Mouse (Mus musculus) heart, postnatal 36 days (tissue): ENCODE results near the gene Trmt6. TPM values are rescaled to one million over a fixed set of nuclear protein-coding genes. Genes with fewer than 3 reads are reported as not detected.

Experiments used
- DNase-seq, 2 experiments: peaks; one replicate each; pipeline ENCODE4 v3.0.0; 2021 to 2022
- intact Hi-C: fragments of 180-260 bp; cut with DNase I; formaldehyde crosslinking; loops from one replicate; pipeline ENCODE4 v1.15.1; 2025
- total RNA-seq, 2 experiments: library from RNA; stranded (reverse); gene quantifications; 2 replicates each; pipeline ENCODE4 v1.2.3; 2021

Gene Trmt6
- 1 to 10 TPM; 6.9 to 7.0 TPM for total RNA-seq

GRCm38 (mm10) chr2:132815608-132816314 lies at the start of gene Trmt6, which contains the start of gene Mcm8:
TSS of gene Trmt6 (minus strand) at chr2:132816055.
TSS of gene Mcm8 (plus strand) at chr2:132816141.
- intact Hi-C loops: loop anchor here (1.0 to 2.0 kb wide), 2 partner anchors 31 to 129 kb away; partner anchors contain the start of genes Crls1 and Shld1

GRCm38 (mm10) chr2:132863325-132863724 lies 47.5 kb upstream of the Trmt6 start:
- intact Hi-C loops: no loop called here
- DNase-seq: no peak

More at GRCm38 (mm10) chr2:132815608-132816314, at the start of gene Trmt6, which contains the start of gene Mcm8:
- DNase-seq: peak; percentile 85 to 87

- DNase-seq: no peak
- intact Hi-C loops: no loop called here
These were observed 45.6 kb upstream of the Trmt6 start for GRCm38 (mm10) chr2:132861456-132861855.

GRCm38 (mm10) chr2:132860435-132860834 lies 44.6 kb upstream of the Trmt6 start:
- intact Hi-C loops: no loop called here
- no peak for DNase-seq

- intact Hi-C loops: no loop called here
- DNase-seq: no peak
These were observed 40.5 kb upstream of the Trmt6 start for GRCm38 (mm10) chr2:132856333-132856732.

GRCm38 (mm10) chr2:132853051-132853450 lies 37.2 kb upstream of the Trmt6 start:
- intact Hi-C loops: no loop called here
- no peak for DNase-seq

- intact Hi-C loops: no loop called here
These were observed 33.3 kb upstream of the Trmt6 start for GRCm38 (mm10) chr2:132849141-132849540.

GRCm38 (mm10) chr2:132848361-132848760 lies 32.5 kb upstream of the Trmt6 start:
- intact Hi-C loops: no loop called here
- DNase-seq: no peak

More at GRCm38 (mm10) chr2:132849141-132849540, 33.3 kb upstream of the Trmt6 start:
- no peak for DNase-seq

- intact Hi-C loops: loop anchor here (2.0 kb wide), 1 partner anchor 31 kb away; the partner anchor contains the start of genes Mcm8 and Trmt6
- DNase-seq: no peak
These were observed 31.7 kb upstream of the Trmt6 start for GRCm38 (mm10) chr2:132847581-132847980.

GRCm38 (mm10) chr2:132846407-132847358 lies 30.8 kb upstream of the Trmt6 start, which contains the start of gene Crls1:
TSS of gene Crls1 (plus strand) at chr2:132846666.
- DNase-seq: peak; percentile 98 to 99
- intact Hi-C loops: loop anchor here (1.0 to 2.0 kb wide), 2 partner anchors 30 to 57 kb away; partner anchors contain the start of genes Mcm8 and Trmt6

- intact Hi-C loops: no loop called here
These were observed 25.2 kb upstream of the Trmt6 start for GRCm38 (mm10) chr2:132841071-132841470.

GRCm38 (mm10) chr2:132802976-132803375 lies 12.9 kb downstream of the Trmt6 start:
- intact Hi-C loops: no loop called here
- no peak for DNase-seq

More at GRCm38 (mm10) chr2:132841071-132841470, 25.2 kb upstream of the Trmt6 start:
- DNase-seq: no peak

- intact Hi-C loops: no loop called here
- no peak for DNase-seq
These were observed 21.7 kb downstream of the Trmt6 start for GRCm38 (mm10) chr2:132794204-132794586.

GRCm38 (mm10) chr2:132793441-132794203 lies 22.2 kb downstream of the Trmt6 start:
- intact Hi-C loops: no loop called here
- DNase-seq: no peak

GRCm38 (mm10) chr2:132784039-132784438 lies 31.8 kb downstream of the Trmt6 start:
- DNase-seq: no peak
- intact Hi-C loops: loop anchor here (10.0 kb wide), 1 partner anchor 269 kb away; no protein-coding TSS in a partner anchor

- intact Hi-C loops: loop anchor here (10.0 kb wide), 1 partner anchor 267 kb away; no protein-coding TSS in a partner anchor
- DNase-seq: peak; percentile 85
These were observed 34.3 kb downstream of the Trmt6 start for GRCm38 (mm10) chr2:132781439-132782068.

GRCm38 (mm10) chr2:132780978-132781377 lies 34.9 kb downstream of the Trmt6 start, which contains the start of gene Chgb:
TSS of gene Chgb (plus strand) at chr2:132781278.
- DNase-seq: no peak
- intact Hi-C loops: loop anchor here (10.0 kb wide), 1 partner anchor 266 kb away; no protein-coding TSS in a partner anchor

GRCm38 (mm10) chr2:132770822-132771221 lies 45.0 kb downstream of the Trmt6 start:
- no peak for DNase-seq
- intact Hi-C loops: no loop called here

GRCm38 (mm10) chr2:132757911-132758310 lies 57.9 kb downstream of the Trmt6 start:
- intact Hi-C loops: no loop called here

More at GRCm38 (mm10) chr2:132757911-132758310, 57.9 kb downstream of the Trmt6 start:
- DNase-seq: no peak
